Mouse (Mus musculus): ENCODE results near the gene Mapk10.

Gene Mapk10

GRCm38 (mm10) chr5:103164022-103164421 lies 47.1 kb downstream of the Mapk10 start:
- no peak for DNase-seq (ENCODE audit: low spot score)

DNA sequence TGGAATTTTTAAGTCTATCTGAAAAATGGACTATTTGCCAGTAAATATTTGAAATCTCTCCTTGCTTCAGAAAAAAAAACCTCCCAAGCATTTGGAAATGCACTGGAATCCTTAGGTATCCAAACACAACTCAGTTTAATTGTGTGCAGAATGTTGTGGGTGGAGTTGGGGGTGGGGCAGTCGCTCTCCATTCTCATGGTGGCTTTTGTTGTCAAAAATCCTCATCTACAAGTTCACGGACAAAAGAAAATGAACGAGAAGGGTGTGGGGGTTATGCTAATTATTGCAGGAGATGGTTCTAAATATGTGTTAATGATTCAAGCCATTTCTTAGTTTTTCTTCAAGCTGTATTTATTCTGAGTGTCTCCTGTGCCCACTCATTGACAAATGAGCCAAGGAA lies 49.6 kb downstream of the Mapk10 start:
- DNase-seq (ENCODE audit: low spot score), result no peak

DNA sequence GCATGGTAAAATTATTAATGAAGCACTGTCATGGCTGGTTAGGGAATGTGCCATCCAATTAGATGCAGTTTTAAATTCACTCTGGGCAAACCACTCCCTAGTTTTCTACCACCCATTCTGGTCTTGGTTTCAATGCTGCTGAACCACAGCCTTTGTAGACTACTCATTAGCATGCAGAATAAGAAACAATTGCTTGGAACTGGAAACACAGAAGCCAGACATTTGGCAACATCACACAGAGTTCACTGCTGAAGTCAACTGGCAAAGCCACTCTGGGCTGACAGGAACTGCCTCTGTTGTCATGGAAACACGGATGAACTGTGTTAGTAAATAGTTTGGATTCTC lies 50.0 kb downstream of the Mapk10 start:
- DNase-seq (ENCODE audit: low spot score), result no peak

DNA sequence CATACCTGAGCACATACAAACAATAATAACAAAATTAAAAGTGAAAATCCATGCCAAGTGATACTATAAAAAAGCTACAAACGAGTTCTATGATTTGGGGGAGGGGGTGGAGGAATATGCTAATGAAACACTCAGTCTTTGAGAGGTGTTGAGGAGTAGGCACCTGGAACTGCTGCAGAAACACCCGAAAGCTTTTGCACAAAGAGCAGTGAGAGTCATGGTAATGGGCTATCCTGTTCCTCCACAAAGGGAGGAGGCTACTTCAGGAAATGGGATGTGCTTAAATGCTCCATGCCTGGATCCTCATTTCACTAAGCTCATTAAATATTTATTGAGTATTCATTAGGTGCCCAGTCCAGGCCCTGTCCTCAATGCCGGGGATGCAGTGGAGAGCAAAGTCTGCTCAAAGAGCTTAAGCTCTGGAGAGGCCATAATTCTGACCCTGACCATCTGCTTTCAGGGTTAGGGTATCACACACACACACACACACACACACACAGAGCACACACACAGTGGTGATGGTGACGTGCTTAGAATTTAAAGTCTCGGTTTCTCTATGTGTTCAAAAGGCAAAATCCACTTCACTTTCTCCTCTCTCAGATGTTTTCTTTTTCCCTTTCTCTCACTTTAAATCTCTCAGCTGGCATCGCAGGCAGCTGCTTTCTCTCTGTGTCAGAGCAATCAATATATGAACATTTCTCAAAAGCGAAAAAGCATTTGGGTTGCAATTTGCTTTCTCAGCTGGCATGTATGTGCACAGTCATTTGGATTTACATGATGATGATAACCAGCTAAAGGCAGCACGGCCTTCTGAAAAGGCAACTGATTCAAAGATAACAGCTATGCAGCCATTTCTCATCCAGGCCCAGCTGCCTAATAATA lies 50.6 kb downstream of the Mapk10 start:
- no peak for DNase-seq (ENCODE audit: low spot score)

DNA sequence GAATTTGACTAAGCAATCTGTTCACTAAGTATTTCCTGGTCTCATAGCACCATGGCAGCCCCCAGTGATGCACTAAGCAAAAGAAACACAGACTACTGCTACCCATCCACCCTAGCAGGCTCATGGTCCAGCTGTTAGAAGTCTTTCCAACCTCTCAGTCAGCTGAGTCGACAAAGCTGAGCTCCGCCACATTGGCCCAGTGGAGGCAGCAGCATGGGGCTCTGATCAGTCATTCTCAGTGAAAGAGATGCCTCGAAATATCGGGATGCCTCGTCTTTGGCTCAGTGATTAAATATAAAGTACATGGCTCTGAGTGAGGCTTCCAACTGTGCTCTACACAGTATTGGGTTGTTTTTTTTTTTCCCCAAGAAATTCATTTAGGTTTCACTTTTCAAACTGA lies 70.2 kb downstream of the Mapk10 start:
- no peak for DNase-seq (ENCODE audit: low spot score)

- no peak for DNase-seq (ENCODE audit: low spot score)
Measured at GRCm38 (mm10) chr5:103134839-103135238, 76.3 kb downstream of the Mapk10 start.

DNA sequence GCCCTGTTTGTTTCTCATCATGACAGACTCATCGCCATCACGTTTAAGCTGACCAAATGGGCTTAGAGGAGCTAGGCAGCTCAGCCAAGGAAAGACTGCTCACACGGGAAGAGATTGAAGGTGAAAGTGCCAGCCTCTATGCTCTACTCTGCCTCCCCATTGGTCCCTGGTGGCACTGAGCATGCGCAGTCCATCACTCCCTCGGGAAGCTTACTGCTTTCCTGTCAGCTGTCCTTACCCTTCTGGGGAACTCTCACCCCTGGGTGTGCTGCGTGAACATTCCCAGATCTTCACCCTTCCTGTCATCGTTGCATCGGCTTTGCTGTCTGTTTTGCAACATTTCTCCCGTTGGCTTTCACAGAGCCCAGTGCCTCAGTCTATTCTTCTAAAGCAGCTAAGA lies 77.5 kb downstream of the Mapk10 start:
- no peak for DNase-seq (ENCODE audit: low spot score)

GRCm38 (mm10) chr5:103132814-103133213 lies 78.3 kb downstream of the Mapk10 start:
- DNase-seq (ENCODE audit: low spot score), result no peak

- DNase-seq (ENCODE audit: low spot score), result no peak
Measured at GRCm38 (mm10) chr5:103119618-103120017, 91.5 kb downstream of the Mapk10 start.

- no peak for DNase-seq (ENCODE audit: low spot score)
Measured at GRCm38 (mm10) chr5:103115571-103115970, 95.6 kb downstream of the Mapk10 start.

DNA sequence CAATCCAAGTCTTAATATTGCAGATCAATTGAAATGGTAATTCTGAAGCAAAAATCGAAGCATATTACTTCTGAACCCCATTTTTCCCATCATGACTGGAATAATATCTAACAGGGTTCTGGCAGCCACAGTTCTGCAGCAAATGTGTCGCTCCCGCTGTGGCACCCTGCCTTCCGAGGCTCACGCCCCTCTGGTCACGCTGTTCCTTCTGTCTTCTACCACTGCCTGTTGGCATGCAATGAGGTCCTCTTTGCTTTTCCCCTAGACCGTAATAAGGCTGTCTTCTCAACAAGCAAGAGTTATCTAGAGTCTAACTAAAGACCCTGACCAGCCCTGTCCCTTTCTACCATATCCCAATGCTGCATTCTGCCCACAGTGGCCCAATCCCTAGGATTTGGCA lies 98.7 kb downstream of the Mapk10 start:
- DNase-seq (ENCODE audit: low spot score), result no peak

DNA sequence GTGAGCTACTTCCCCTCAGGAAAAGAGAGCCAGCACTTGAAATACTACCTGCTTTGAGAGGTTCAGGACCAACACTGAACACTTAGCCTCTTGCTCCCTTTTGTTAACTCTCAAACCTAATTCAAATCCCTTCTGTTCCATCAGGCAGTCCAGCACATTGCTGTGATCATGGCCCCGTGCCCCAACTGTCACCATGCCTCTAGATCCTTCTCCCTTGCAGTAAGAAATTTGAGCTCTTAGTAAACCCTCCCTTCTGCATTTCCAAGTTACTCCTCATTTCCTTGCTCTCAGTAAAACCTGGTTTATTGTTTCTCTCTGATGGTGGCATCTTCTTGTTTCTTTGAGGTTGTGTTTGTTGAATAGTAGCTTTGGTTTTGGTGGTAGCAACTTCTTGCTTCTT lies 101.7 kb downstream of the Mapk10 start:
- no peak for DNase-seq (ENCODE audit: low spot score)

DNA sequence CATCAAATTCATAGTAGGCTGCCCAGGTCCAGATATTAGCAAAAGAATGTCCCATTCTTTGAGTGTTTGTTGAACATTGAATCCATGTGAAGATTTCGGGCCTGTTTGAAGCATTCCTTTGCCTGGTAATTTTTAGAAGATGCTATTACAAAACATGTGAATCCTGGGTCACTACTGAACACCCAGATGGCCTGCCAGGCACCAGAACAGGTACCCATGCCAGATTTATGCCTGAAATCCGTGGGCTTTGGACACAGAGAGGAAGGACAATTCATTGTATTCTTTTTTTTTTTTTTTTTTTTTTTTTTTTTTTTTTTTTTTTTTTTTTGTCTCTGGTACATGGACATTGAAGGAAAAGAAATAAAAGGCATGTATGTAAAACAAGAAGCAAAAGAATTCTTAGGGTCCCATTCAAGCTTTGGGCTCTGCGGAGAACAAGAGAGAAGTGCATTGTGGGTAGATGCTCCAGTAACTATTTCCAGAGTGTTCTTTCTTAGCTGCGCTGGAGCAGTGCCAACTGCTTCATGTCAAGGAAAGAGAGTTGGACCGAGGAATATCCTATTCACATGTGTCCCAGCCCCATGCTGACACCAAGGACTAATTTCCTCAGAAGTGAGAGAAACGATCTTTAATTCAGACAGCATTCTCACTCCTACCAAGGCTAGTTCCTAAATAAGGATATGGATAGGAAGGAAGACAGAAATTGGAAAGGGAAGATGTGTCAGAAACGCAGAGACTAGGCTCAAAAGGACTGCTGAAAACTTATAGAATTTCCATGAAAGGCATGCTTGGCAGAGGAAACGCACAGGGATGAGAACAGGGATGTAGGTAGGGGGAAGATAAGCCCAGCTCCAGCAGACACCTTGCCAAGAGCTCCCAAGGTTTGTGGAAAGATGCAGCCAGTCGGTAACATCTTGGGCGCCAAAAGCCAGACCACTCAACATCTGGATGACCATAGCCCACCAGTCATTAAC lies 105.4 kb downstream of the Mapk10 start:
- DNase-seq (ENCODE audit: low spot score), result no peak

GRCm38 (mm10) chr5:103104082-103104481 lies 107.1 kb downstream of the Mapk10 start:
- no peak for DNase-seq (ENCODE audit: low spot score)

DNA sequence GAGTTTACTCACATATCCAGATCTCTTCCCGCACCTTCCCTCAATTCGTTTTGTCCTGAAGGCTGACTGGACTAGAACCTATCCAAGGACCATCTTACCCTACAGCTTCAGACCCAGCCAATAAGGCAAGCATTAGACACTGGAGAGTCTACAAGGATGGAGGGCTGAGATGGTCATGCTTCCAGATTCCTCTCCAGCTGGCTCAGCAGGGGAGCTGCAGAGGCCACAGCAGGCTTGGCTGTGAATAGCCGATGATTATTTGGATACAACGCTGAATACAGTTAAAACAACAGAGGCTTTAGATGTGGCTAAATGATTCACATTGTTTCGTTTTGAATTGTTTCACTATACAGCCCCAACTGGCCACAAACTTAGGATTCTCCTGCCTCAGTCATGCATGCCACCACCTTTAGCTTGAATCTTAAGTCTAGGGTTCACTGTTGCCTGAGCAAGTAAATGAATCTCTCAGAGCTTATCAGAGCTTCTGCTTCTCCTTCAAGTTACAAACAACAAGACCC lies 108.2 kb downstream of the Mapk10 start:
- no peak for DNase-seq (ENCODE audit: low spot score)

- DNase-seq (ENCODE audit: low spot score), result no peak
Measured at GRCm38 (mm10) chr5:103102176-103102575, 109.0 kb downstream of the Mapk10 start.

GRCm38 (mm10) chr5:103094166-103094565 lies 117.0 kb downstream of the Mapk10 start:
- no peak for DNase-seq (ENCODE audit: low spot score)

- DNase-seq (ENCODE audit: low spot score), result no peak
Measured at GRCm38 (mm10) chr5:103085844-103086243, 125.3 kb downstream of the Mapk10 start.

- no peak for DNase-seq (ENCODE audit: low spot score)
Measured at GRCm38 (mm10) chr5:103075451-103075850, 135.7 kb downstream of the Mapk10 start.

DNA sequence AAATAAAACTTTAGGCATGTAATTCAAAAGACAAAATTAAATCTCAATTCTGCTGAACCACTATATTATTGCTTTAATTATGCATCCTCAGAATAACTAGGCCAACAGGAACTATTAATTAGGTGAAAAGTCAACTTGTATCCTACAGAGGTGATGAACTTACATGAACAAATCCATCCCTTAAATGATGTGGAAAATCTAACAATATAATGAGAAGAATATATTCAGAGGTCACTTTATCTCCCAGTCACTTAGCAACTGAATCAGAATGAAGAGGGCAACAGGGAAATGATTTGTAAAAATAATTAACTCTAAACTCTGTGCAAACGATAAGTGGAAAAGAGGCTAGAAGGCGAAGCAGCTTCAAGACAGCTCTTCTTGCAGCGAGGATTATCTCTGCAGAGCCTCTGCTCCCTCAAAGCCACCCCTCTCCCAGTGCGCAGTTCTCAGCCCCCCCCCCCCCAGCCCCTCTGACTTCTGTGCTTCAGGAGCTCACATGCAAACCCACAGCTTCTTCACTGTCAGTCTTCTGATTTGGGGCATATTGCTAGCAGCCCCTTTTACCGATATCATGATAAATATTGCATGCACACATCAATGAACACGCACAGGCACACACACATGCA lies 138.8 kb downstream of the Mapk10 start:
- DNase-seq (ENCODE audit: low spot score), result no peak

- no peak for DNase-seq (ENCODE audit: low spot score)
Measured at GRCm38 (mm10) chr5:103071006-103071612, 140.0 kb downstream of the Mapk10 start.
